Mouse (Mus musculus): ENCODE measurements around the gene Pdf. TPM values are rescaled to one million over a fixed set of nuclear protein-coding genes. Genes with fewer than 3 reads are reported as not detected.
A peak's percentile ranks its signal among the peaks of the same experiment; 100 is the strongest.

Pdf gene
- polyA plus RNA-seq (2012; rRNA removed) = 34.1 and 37.0 TPM in 2 replicates

GRCm38 (mm10) chr8:107048061-107048941, at the start of gene Pdf:
Gene Pdf (minus strand): TSS chr8:107048614.
- WGBS = 2% methylated on average over 87 of the region's 87 CpGs
- peak within 1 kb of the TSS; percentile 85 for H3K4me3 ChIP-seq (ENCODE audit: low read depth, low read length)
- H3K4me1 ChIP-seq (ENCODE audit: control insufficient read depth, insufficient read depth, insufficient read length, low read length) = no peaks in the 10 kb centered on the region
- H3K36me3 ChIP-seq (ENCODE audit: control insufficient read depth, insufficient read depth, low read length) = peaks cover 53% of the 10 kb centered on the region
- H3K27me3 ChIP-seq (ENCODE audit: control insufficient read depth, insufficient read depth, low read length) = no peaks in the 10 kb centered on the region
- TF ChIP-seq POLR2A (IDR thresholded peaks at IDR 0.05; ENCODE audit: low read depth, low read length) = peak; percentile 53
- TF ChIP-seq CTCF (IDR thresholded peaks at IDR 0.05; ENCODE audit: extremely low read depth, insufficient read length, insufficient replicate concordance, low read depth, low read length) = no peak
- H3K27ac ChIP-seq (ENCODE audit: insufficient read depth, low read depth, low read length) = peak within 1 kb of the TSS; percentile 80

GRCm38 (mm10) chr8:107096366-107097036, 48.1 kb upstream of the Pdf start, which contains the start of gene Terf2:
Gene Terf2 (minus strand): TSS chr8:107096547.
- peak within 1 kb of the TSS; percentile 90 for H3K4me3 ChIP-seq (ENCODE audit: low read depth, low read length)
- TF ChIP-seq CTCF (IDR thresholded peaks at IDR 0.05; ENCODE audit: extremely low read depth, insufficient read length, insufficient replicate concordance, low read depth, low read length) = no peak
- TF ChIP-seq POLR2A (IDR thresholded peaks at IDR 0.05; ENCODE audit: low read depth, low read length) = peak; percentile 77; the same call in 1 of the 2 replicates
- no peaks in the 10 kb centered on the region for H3K27me3 ChIP-seq (ENCODE audit: control insufficient read depth, insufficient read depth, low read length)
- WGBS = 3% methylated on average over 39 of the region's 39 CpGs
- peaks cover 7% of the 10 kb centered on the region; the same call in 1 of the 2 replicates for H3K36me3 ChIP-seq (ENCODE audit: control insufficient read depth, insufficient read depth, low read length)
- peak within 1 kb of the TSS; percentile 70 for H3K27ac ChIP-seq (ENCODE audit: insufficient read depth, low read depth, low read length)
- H3K4me1 ChIP-seq (ENCODE audit: control insufficient read depth, insufficient read depth, insufficient read length, low read length) = no peaks in the 10 kb centered on the region

DNA sequence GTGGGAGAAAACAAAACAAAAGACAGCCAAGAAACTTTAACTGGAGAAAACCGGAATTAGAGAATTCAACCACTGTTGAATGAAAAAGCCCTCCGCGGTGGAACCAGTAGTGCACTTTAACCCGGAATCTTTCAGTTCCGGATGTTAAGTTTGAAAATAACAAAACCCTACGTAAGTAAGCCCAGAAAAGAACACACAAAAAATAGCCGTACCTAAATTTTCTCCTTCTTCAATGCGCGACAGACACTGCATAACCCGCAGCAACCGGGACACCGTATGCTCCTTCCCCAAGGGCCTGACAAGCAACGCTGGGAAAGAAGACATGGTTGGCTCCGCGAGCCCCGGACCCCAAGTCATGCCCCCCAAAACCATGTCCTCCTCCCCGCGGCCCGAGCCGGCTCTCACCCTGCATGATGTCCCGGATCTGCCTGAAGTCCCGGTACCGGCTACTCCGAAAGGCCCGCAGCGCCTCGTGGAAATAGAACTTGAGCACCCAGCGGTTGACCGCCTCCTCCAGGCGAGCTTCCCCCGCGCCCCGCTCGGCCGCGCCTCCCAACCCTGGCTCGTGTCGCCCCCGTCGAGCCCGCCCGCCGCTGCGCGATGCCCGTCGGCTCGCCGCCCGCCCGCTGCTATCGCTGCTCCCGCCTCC, 47.4 kb upstream of the Pdf start:
- Histone ChIP-seq H3K27me3 (ENCODE audit: control insufficient read depth, insufficient read depth, low read length) (no peaks in the 10 kb centered on the region), H3K4me1 (ENCODE audit: control insufficient read depth, insufficient read depth, insufficient read length, low read length) (no peaks in the 10 kb centered on the region), H3K27ac (ENCODE audit: insufficient read depth, low read depth, low read length) (peak overlapping the region; percentile 70), H3K36me3 (ENCODE audit: control insufficient read depth, insufficient read depth, low read length) (peaks cover 10% of the 10 kb centered on the region), H3K4me3 (ENCODE audit: low read depth, low read length) (peak overlapping the region; percentile 90)
- under 1% methylated on average over 44 of the region's 53 CpGs for WGBS
- TF ChIP-seq CTCF (IDR thresholded peaks at IDR 0.05; ENCODE audit: extremely low read depth, insufficient read length, insufficient replicate concordance, low read depth, low read length) = no peak

DNA sequence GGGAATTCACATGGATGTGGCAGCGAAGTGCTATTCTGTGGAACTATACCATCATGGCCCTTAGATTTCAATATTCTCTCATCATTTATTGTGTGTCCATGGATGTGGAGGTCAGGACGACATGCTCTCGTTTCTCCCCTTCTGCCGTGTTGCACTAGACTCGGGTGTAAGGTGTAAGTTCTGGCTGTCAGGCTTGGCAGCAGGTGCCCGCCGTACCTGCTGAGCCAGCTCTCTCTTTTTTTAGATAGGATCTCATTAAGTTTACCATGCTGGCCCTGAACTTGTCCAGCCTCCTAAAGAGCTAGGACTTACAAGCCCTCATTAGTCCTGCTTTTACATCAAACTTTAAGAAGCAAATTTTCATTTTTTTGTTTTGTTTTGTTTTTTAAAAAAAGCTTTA, 42.1 kb upstream of the Pdf start:
- Histone ChIP-seq H3K27me3 (ENCODE audit: control insufficient read depth, insufficient read depth, low read length) (no peaks in the 10 kb centered on the region), H3K4me1 (ENCODE audit: control insufficient read depth, insufficient read depth, insufficient read length, low read length) (no peaks in the 10 kb centered on the region), H3K4me3 (ENCODE audit: low read depth, low read length) (no peak overlapping the region), H3K36me3 (ENCODE audit: control insufficient read depth, insufficient read depth, low read length) (peaks cover 22% of the 10 kb centered on the region), H3K27ac (ENCODE audit: insufficient read depth, low read depth, low read length) (no peak overlapping the region)
- TF ChIP-seq CTCF (IDR thresholded peaks at IDR 0.05; ENCODE audit: extremely low read depth, insufficient read length, insufficient replicate concordance, low read depth, low read length) (no peak), POLR2A (IDR thresholded peaks at IDR 0.05; ENCODE audit: low read depth, low read length) (no peak)
- 85% methylated on average over 7 of the region's 7 CpGs for WGBS

DNA sequence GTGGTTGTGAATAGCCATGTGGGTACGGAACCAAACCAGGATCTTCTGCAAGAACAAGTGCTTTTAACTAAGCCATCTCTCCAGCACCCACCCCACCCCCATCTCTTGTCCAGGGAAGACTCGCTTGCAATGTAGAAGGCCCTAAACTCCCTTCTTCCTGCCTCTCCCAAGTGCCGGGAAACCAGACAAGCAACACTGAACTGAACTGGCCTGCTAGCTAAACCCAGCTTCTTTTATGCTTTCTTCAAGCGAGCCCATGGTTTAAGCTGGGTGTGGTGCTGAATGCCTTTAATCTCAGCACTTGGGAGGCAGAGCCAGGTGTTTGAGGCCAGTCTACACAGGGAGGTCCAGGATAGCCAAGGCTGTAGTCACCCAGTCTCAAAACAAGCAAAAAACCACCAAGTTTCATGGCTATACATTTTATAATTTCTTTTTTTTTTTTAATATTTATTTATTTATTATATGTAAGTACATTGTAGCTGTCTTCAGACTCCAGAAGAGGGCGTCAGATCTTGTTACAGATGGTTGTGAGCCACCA, 40.2 kb upstream of the Pdf start:
- Histone ChIP-seq H3K27ac (ENCODE audit: insufficient read depth, low read depth, low read length) (no peak overlapping the region), H3K36me3 (ENCODE audit: control insufficient read depth, insufficient read depth, low read length) (peaks cover 24% of the 10 kb centered on the region), H3K4me1 (ENCODE audit: control insufficient read depth, insufficient read depth, insufficient read length, low read length) (no peaks in the 10 kb centered on the region), H3K27me3 (ENCODE audit: control insufficient read depth, insufficient read depth, low read length) (no peaks in the 10 kb centered on the region), H3K4me3 (ENCODE audit: low read depth, low read length) (no peak overlapping the region)
- TF ChIP-seq POLR2A (IDR thresholded peaks at IDR 0.05; ENCODE audit: low read depth, low read length) (no peak), CTCF (IDR thresholded peaks at IDR 0.05; ENCODE audit: extremely low read depth, insufficient read length, insufficient replicate concordance, low read depth, low read length) (no peak)
- 96% methylated on average over 5 of the region's 5 CpGs for WGBS

DNA sequence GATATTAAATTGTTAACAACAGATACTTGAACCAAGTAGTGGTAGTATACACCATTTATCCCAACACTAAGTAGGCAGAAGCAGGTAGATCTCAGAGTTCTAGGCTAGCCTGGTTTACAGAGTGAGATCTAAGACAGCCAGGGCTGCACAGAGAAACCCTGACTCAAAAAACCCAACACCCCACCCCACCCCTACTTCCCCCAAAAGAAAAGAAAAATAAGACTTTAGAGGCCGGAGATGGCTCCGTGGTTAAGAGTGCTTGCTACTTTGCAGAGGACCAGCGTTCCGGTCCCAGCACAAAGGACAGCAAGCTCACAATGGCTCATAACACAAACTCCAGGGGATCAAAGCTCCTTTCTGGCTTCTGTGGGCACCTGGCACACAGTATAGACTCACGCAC, 37.6 kb upstream of the Pdf start:
- WGBS = 97% methylated on average over 5 of the region's 5 CpGs
- peaks cover 31% of the 10 kb centered on the region for H3K36me3 ChIP-seq (ENCODE audit: control insufficient read depth, insufficient read depth, low read length)

More for the DNA sequence above, 37.6 kb upstream of the Pdf start:
- Histone ChIP-seq H3K4me3 (ENCODE audit: low read depth, low read length) (no peak overlapping the region), H3K4me1 (ENCODE audit: control insufficient read depth, insufficient read depth, insufficient read length, low read length) (no peaks in the 10 kb centered on the region), H3K27me3 (ENCODE audit: control insufficient read depth, insufficient read depth, low read length) (no peaks in the 10 kb centered on the region), H3K27ac (ENCODE audit: insufficient read depth, low read depth, low read length) (no peak overlapping the region)
- no peak for TF ChIP-seq CTCF (IDR thresholded peaks at IDR 0.05; ENCODE audit: extremely low read depth, insufficient read length, insufficient replicate concordance, low read depth, low read length)
- TF ChIP-seq POLR2A (IDR thresholded peaks at IDR 0.05; ENCODE audit: low read depth, low read length) = no peak

Measured in small intestine, adult 2 months (tissue).